Mouse (Mus musculus) forebrain, embryonic 11.5 days (tissue): Measurements from ENCODE around the gene Srgn. TPM values are rescaled to one million over a fixed set of nuclear protein-coding genes. Genes with fewer than 3 reads are reported as not detected.
"Not testable (repeated sequence)": the region's sequence is repeated elsewhere in the genome, so short reads cannot be mapped to it uniquely, and the experiment has no call there.

Experiments
- ATAC-seq: fragments of 200-750 bp; cut with Nextera tagmentation; replicated peaks from 2 replicates; pipeline ENCODE4 v1.8.0; 2017; ENCODE audit warnings: moderate TSS enrichment; ENCODE audit not compliant: low FRiP score
- DNase-seq: peaks from one replicate; pipeline ENCODE4 v3.0.0-alpha.2; 2017; ENCODE audit warnings: low spot score
- H3K27ac ChIP-seq: fragments of 300-500 bp; sonication (generic); 2 replicates; pipeline ENCODE4 v1.5.1; 2014; ENCODE audit warnings: low read depth, low read length
- H3K27me3 ChIP-seq: fragments of 300-500 bp; sonication (generic); 2 replicates; pipeline ENCODE4 v1.6.1; 2014; ENCODE audit warnings: mild to moderate bottlenecking, low read length, mixed read lengths; ENCODE audit not compliant: control insufficient read depth, insufficient read depth
- H3K36me3 ChIP-seq: fragments of 300-500 bp; sonication (generic); 2 replicates; pipeline ENCODE4 v1.6.1; 2014; ENCODE audit warnings: mild to moderate bottlenecking, low read length, moderate library complexity, mixed read lengths; ENCODE audit not compliant: control insufficient read depth, insufficient read depth
- H3K4me1 ChIP-seq: fragments of 300-500 bp; sonication (generic); replicated peaks from 2 replicates; pipeline ENCODE4 v1.6.1; 2014; ENCODE audit warnings: low read length, mixed read lengths; ENCODE audit not compliant: control insufficient read depth, insufficient read depth
- H3K4me2 ChIP-seq: fragments of 300-500 bp; sonication (generic); 2 replicates; pipeline ENCODE4 v1.6.1; 2014; ENCODE audit warnings: low read depth, mild to moderate bottlenecking, low read length, moderate library complexity, mixed read lengths; ENCODE audit not compliant: severe bottlenecking
- H3K4me3 ChIP-seq: fragments of 300-500 bp; sonication (generic); 2 replicates; pipeline ENCODE4 v1.5.1; 2014; ENCODE audit warnings: low read depth, low read length
- H3K9ac ChIP-seq: fragments of 300-500 bp; sonication (generic); 2 replicates; pipeline ENCODE4 v1.6.1; 2014; ENCODE audit warnings: low read length
- H3K9me3 ChIP-seq: fragments of 300-500 bp; sonication (generic); 2 replicates; pipeline ENCODE4 v1.6.1; 2016; ENCODE audit warnings: low read length, mixed read lengths; ENCODE audit not compliant: control insufficient read depth
- WGBS: fragments of 180-500 bp; shearing (Covaris S2); extraction: QIAGEN DNeasy Blood & Tissue Kit; methylation state at CpG from one replicate; pipeline ENCODE4 v1.1.7; 2014; 5-methylcytosine and 5-hydroxymethylcytosine counted together
- polyA plus RNA-seq: library from polyadenylated mRNA; unstranded; fragments of >200 nt; fragmentation: Nextera tagmentation; extraction: Ambion mirVana; gene quantifications from 2 replicates; pipeline ENCODE4 v1.2.1, GENCODE M21; 2014

Gene Srgn
- polyA plus RNA-seq, 1 experiment from 2014 or later: 5.4 TPM

DNA sequence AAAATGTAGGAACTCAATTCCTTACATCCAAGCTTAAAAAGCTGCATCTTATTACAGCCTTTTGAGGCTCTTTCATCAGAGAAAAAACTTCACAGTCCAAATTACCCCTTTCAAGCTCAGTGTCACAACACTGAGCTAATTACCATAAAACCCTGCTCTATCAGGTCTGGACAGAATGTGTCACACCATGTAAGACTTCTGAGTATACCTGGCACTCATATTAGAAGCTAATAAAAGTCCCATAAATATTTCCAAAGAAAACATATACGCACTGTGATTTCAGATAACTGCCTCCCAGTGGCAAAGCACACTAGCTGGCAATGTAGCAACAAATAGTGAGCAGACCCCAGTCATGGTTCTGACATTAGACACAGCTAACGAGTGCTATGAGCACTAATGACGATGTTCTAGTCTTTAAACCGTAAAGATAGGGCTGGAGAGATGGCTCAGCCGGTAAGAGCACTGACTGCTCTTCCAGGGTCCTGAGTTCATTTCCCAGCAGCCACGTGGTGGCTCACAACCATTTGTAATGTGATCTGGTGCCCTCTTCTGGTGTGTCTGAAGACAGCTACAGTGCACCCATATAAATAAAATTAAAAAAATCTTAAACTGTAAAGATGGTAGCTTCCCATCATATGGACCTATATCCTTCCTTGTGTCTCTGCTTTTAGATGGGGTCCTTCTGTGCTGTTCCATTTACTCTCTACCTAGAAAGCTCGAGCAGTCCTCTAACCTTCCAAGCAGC, 46.0 kb downstream of the Srgn start:
- Histone ChIP-seq H3K9ac (no peak overlapping the region), H3K4me3 (no peak overlapping the region), H3K36me3 (no peaks in the 10 kb centered on the region), H3K27ac (no peak overlapping the region), H3K4me2 (no peak overlapping the region), H3K4me1 (no peaks in the 10 kb centered on the region; the same call in 1 of the 2 replicates), H3K27me3 (no peaks in the 10 kb centered on the region), H3K9me3 (no peaks in the 10 kb centered on the region)
- WGBS: 65% methylated on average over 7 of the region's 7 CpGs
- ATAC-seq: no peak
- no peak for DNase-seq

- H3K4me3 ChIP-seq: no peak overlapping the region
- ATAC-seq (no peak), DNase-seq (no peak)
- H3K36me3 ChIP-seq: no peaks in the 10 kb centered on the region
- H3K27ac ChIP-seq: no peak overlapping the region
- H3K4me1 ChIP-seq: no peaks in the 10 kb centered on the region
- no peak overlapping the region for H3K9ac ChIP-seq
- H3K4me2 ChIP-seq: no peak overlapping the region
- H3K27me3 ChIP-seq: no peaks in the 10 kb centered on the region
- 77% methylated on average over 2 of the region's 2 CpGs for WGBS
- no peaks in the 10 kb centered on the region for H3K9me3 ChIP-seq
Observed at GRCm38 (mm10) chr10:62476980-62477379, 50.3 kb downstream of the Srgn start.

GRCm38 (mm10) chr10:62474944-62475343, 52.3 kb downstream of the Srgn start:
- Histone ChIP-seq H3K36me3 (no peaks in the 10 kb centered on the region; the same call in 1 of the 2 replicates), H3K27me3 (no peaks in the 10 kb centered on the region), H3K9ac (no peak overlapping the region), H3K4me1 (no peaks in the 10 kb centered on the region), H3K9me3 (no peaks in the 10 kb centered on the region), H3K27ac (no peak overlapping the region), H3K4me2 (no peak overlapping the region), H3K4me3 (no peak overlapping the region)
- 93% methylated on average over 10 of the region's 10 CpGs for WGBS
- ATAC-seq: no peak
- no peak for DNase-seq

- ATAC-seq: no peak
- Histone ChIP-seq H3K36me3 (no peaks in the 10 kb centered on the region; the same call in 1 of the 2 replicates), H3K4me1 (no peaks in the 10 kb centered on the region), H3K27ac (no peak overlapping the region), H3K9ac (no peak overlapping the region), H3K9me3 (no peaks in the 10 kb centered on the region), H3K27me3 (no peaks in the 10 kb centered on the region), H3K4me3 (no peak overlapping the region), H3K4me2 (no peak overlapping the region)
- 50% methylated on average over 5 of the region's 5 CpGs for WGBS
- no peak for DNase-seq
Observed at GRCm38 (mm10) chr10:62471105-62471504, 56.1 kb downstream of the Srgn start.

DNA sequence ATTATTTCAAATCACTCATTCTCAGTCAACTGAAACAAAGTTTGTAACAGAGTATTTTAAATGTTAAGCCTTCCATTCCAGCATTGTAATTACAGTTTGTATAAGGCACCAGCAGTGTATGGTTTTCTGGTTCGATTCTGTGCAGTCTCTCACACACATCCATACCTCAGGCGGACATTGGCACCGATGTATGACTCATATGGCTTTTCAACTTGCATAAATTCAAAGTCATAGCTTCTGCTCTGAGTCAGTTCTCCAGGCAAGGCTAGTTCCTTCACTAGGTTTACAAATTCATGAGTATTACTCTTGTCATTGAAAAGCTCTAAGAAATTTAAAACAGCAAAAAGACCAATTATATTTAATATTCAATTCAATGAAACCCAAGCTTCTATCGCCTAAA, 57.5 kb downstream of the Srgn start:
- Histone ChIP-seq H3K27ac (no peak overlapping the region), H3K4me2 (no peak overlapping the region), H3K4me1 (no peaks in the 10 kb centered on the region), H3K36me3 (no peaks in the 10 kb centered on the region; the same call in 1 of the 2 replicates), H3K9me3 (no peaks in the 10 kb centered on the region), H3K9ac (no peak overlapping the region), H3K27me3 (no peaks in the 10 kb centered on the region), H3K4me3 (no peak overlapping the region)
- ATAC-seq (no peak), DNase-seq (no peak)
- WGBS: 93% methylated on average over 4 of the region's 4 CpGs

GRCm38 (mm10) chr10:62461321-62461720, 65.9 kb downstream of the Srgn start:
- H3K4me1 ChIP-seq: no peaks in the 10 kb centered on the region
- no peak for ATAC-seq
- H3K27me3 ChIP-seq: no peaks in the 10 kb centered on the region
- no peak for DNase-seq
- H3K4me3 ChIP-seq: no peak overlapping the region
- H3K4me2 ChIP-seq: no peak overlapping the region
- no peaks in the 10 kb centered on the region for H3K9me3 ChIP-seq
- no peak overlapping the region for H3K9ac ChIP-seq
- no peaks in the 10 kb centered on the region; the same call in 1 of the 2 replicates for H3K36me3 ChIP-seq
- H3K27ac ChIP-seq: no peak overlapping the region

DNA sequence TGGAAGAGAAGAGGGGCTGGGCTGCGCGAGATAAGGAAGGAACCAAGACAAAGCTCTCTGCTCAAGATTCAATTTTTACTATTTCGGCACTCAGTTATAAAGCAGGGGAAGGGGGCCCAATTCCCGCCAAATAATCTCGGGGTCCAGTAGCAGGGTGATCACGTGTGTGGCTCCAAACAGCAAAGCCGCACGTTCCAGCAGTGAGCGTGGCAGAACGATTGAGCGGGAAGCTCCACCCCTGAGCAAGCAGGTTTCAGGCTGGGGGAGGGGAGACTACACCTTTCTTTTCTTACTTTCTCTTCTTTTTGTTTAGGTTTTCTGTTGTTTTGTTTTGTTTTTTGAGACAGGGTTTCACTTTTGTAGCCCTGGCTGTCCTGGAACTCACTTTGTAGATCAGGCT, 75.2 kb downstream of the Srgn start:
- not testable (repeated sequence) for H3K4me3 ChIP-seq, ATAC-seq, H3K27me3 ChIP-seq, DNase-seq, H3K9ac ChIP-seq, H3K9me3 ChIP-seq, H3K27ac ChIP-seq, H3K36me3 ChIP-seq, H3K4me2 ChIP-seq
- WGBS: 65% methylated on average over 11 of the region's 11 CpGs
- peaks cover 12% of the 10 kb centered on the region for H3K4me1 ChIP-seq

GRCm38 (mm10) chr10:62450280-62450640, 77.0 kb downstream of the Srgn start:
- Histone ChIP-seq H3K4me1 (peaks cover 12% of the 10 kb centered on the region), H3K4me2 (peak overlapping the region; percentile 68), H3K9ac (peak overlapping the region; percentile 82), H3K9me3 (no peaks in the 10 kb centered on the region), H3K4me3 (peak overlapping the region; percentile 84), H3K27ac (0 out of 2 replicates have a peak overlapping the region, but pooled peaks have one; percentile 66), H3K27me3 (no peaks in the 10 kb centered on the region), H3K36me3 (no peaks in the 10 kb centered on the region; the same call in 1 of the 2 replicates)
- no peak for ATAC-seq
- WGBS: 39% methylated on average over 18 of the region's 18 CpGs
- no peak for DNase-seq
